Comparison of ENCODE assay signal across 8 mouse cellular contexts in the genomic region with DNA sequence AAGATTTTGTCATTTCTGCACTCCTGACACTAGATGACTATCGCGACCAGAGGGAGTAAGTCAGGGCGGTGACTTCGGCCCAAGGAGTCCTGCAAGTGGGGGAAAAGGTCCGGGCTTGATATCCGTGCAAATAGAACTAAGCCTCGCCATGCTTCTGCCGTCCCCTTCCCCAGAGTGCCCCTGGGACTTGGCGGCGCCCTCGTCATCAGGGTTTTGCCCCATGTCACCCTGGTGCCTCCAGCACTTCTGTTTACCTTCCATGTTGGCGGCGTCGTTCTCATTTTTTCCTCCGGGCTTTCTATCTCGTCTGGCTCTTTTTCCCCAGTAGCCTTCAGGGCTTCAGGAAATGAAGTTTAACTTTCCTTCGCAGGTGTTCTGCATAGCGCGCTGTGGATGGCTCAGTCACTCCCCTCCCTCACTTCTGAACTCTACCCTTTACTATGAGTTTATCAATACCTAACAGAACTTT. TPM values are rescaled to one million over a fixed set of nuclear protein-coding genes. Genes with fewer than 3 reads are reported as not detected.
DNase-seq lines count a peak whose midpoint lies in the region; ATAC-seq and TF ChIP-seq lines count a peak whose summit lies in the region.

No protein-coding gene starts in this region.

- H3K36me3 ChIP-seq in intestine, embryonic 14.5 days (ENCODE audit: control insufficient read depth, insufficient read depth, low read length), result no peaks in the 10 kb centered on the region
- H3K36me3 ChIP-seq in liver, postnatal 0 days (replicated peaks; ENCODE audit: insufficient read depth, low read length), result no peaks in the 10 kb centered on the region
- no peaks in the 10 kb centered on the region for H3K36me3 ChIP-seq in neural tube, embryonic 14.5 days (ENCODE audit: control insufficient read depth, insufficient read depth, low read length)

- H3K9ac ChIP-seq in intestine, embryonic 14.5 days (ENCODE audit: low read length), result peak overlapping the region; percentile 98
- H3K9ac ChIP-seq in liver, postnatal 0 days (replicated peaks), result peak overlapping the region; percentile 99
- H3K9ac ChIP-seq in neural tube, embryonic 14.5 days (replicated peaks; ENCODE audit: low read depth, low read length), result peak overlapping the region; percentile 97

- no peak for TF ChIP-seq CTCF in liver, postnatal 0 days (IDR thresholded peaks at IDR 0.05; ENCODE audit: low read depth)

- H3K27ac ChIP-seq in intestine, embryonic 14.5 days (ENCODE audit: low read depth), result peak overlapping the region; percentile 100
- peak overlapping the region; percentile 100 for H3K27ac ChIP-seq in liver, postnatal 0 days (ENCODE audit: low read depth)
- H3K27ac ChIP-seq in neural tube, embryonic 14.5 days (ENCODE audit: low read depth, low read length), result no peak overlapping the region

- DNase-seq in 3134 (ENCODE audit: extremely low read depth, insufficient read length, low spot score), result peak; percentile 69
- DNase-seq in MEL-GATA-1-ER (ENCODE audit: extremely low read depth, low read depth), result peak; percentile 49
- DNase-seq in cerebellum, adult 9-10 months, result peak; percentile 58
- peak; percentile 16 for DNase-seq in gastrocnemius, postnatal 10 days
- DNase-seq in intestine, embryonic 14.5 days (ENCODE audit: low spot score), result peak; percentile 75
- peak; percentile 64 for DNase-seq in liver, postnatal 0 days
- DNase-seq in frontal cortex, postnatal 14 days (ENCODE audit: low spot score in 2 of 2), result no peak

- peak overlapping the region; percentile 83 for H3K4me3 ChIP-seq in intestine, embryonic 14.5 days (ENCODE audit: low read depth, low read length)
- peak overlapping the region; percentile 93 for H3K4me3 ChIP-seq in liver, postnatal 0 days (ENCODE audit: low read depth, low read length)
- peak overlapping the region; percentile 84 for H3K4me3 ChIP-seq in neural tube, embryonic 14.5 days (ENCODE audit: low read depth, low read length)

- no peaks in the 10 kb centered on the region for H3K9me3 ChIP-seq in intestine, embryonic 14.5 days (ENCODE audit: control insufficient read depth, low read length)
- H3K9me3 ChIP-seq in liver, postnatal 0 days (ENCODE audit: low read length), result no peaks in the 10 kb centered on the region
- no peaks in the 10 kb centered on the region for H3K9me3 ChIP-seq in neural tube, embryonic 14.5 days (ENCODE audit: control insufficient read depth, low read length)

- peak overlapping the region; percentile 97 for H3K4me2 ChIP-seq in intestine, embryonic 14.5 days (ENCODE audit: low read length)
- H3K4me2 ChIP-seq in liver, postnatal 0 days (ENCODE audit: low read depth, low read length), result peak overlapping the region; percentile 90
- peak overlapping the region; percentile 95 for H3K4me2 ChIP-seq in neural tube, embryonic 14.5 days (ENCODE audit: low read depth, low read length)

- no peaks in the 10 kb centered on the region for H3K27me3 ChIP-seq in intestine, embryonic 14.5 days (replicated peaks; ENCODE audit: control insufficient read depth, insufficient read depth, low read length)
- H3K27me3 ChIP-seq in liver, postnatal 0 days (ENCODE audit: insufficient read depth, low read length), result no peaks in the 10 kb centered on the region
- no peaks in the 10 kb centered on the region for H3K27me3 ChIP-seq in neural tube, embryonic 14.5 days (ENCODE audit: control insufficient read depth, insufficient read depth, low read length)

- under 1% methylated on average over 19 of the region's 19 CpGs for WGBS in intestine, embryonic 14.5 days
- 0% methylated on average over 19 of the region's 19 CpGs for WGBS in liver, postnatal 0 days (ENCODE audit: insufficient replicate concordance)
- under 1% methylated on average over 19 of the region's 19 CpGs for WGBS in neural tube, embryonic 14.5 days

- peak; percentile 17; the same call in 1 of the 2 replicates for ATAC-seq in intestine, embryonic 14.5 days (replicated peaks; ENCODE audit: low FRiP score, low TSS enrichment, low read depth)
- peak; percentile 7 for ATAC-seq in liver, postnatal 0 days
- ATAC-seq in neural tube, embryonic 14.5 days (ENCODE audit: low read depth), result no peak

- H3K4me1 ChIP-seq in intestine, embryonic 14.5 days (replicated peaks; ENCODE audit: control insufficient read depth, insufficient read depth, low read length), result peaks cover 15% of the 10 kb centered on the region
- peaks cover 8% of the 10 kb centered on the region for H3K4me1 ChIP-seq in liver, postnatal 0 days (ENCODE audit: insufficient read depth)
- peaks cover 33% of the 10 kb centered on the region for H3K4me1 ChIP-seq in neural tube, embryonic 14.5 days (ENCODE audit: control insufficient read depth, insufficient read depth, low read length)

- no peak for TF ChIP-seq EP300 in liver, postnatal 0 days (IDR thresholded peaks at IDR 0.05; ENCODE audit: low read depth)

RNA-seq across cellular contexts. Expression of gene Nipbl, which starts 1.7 kb away (rescaled TPM):
- total RNA-seq in gastrocnemius, postnatal 10 days (2021), result 10 to 100 TPM; 27.1 to 32.0 TPM
- polyA plus RNA-seq in intestine, embryonic 14.5 days (2014; fragmentation: Nextera tagmentation; extraction: Ambion mirVana), result 23.3 and 23.8 TPM in 2 replicates
- 5.7 and 5.8 TPM in 2 replicates for polyA plus RNA-seq in liver, postnatal 0 days (2015; fragmentation: Nextera tagmentation; extraction: Ambion mirVana)
- polyA plus RNA-seq in neural tube, embryonic 14.5 days (2014; fragmentation: Nextera tagmentation; extraction: Ambion mirVana), result 19.8 and 23.4 TPM in 2 replicates

Comparison
In these comparisons a context has a peak if more than half of its experiments do, and no peak if none do; other contexts are left out.
1. DNase-seq: peak in 3134 (single experiment), MEL-GATA-1-ER (single experiment), cerebellum, adult 9-10 months (single experiment), gastrocnemius, postnatal 10 days (single experiment), intestine, embryonic 14.5 days (single experiment) and liver, postnatal 0 days (single experiment); none in frontal cortex, postnatal 14 days (0 of 2).
2. Peak in every context shown above with its lines, with median percentiles within 50 percentile points of each other: H3K4me2 ChIP-seq, H3K4me3 ChIP-seq and H3K9ac ChIP-seq.